Mouse (Mus musculus) MEL (cell line): ENCODE results near the gene Gm14124.

Source experiments
- CTCF ChIP-seq, 3 experiments: IDR thresholded peaks in 2 of 3; conservative IDR thresholded peaks in 1 of 3; 2 replicates each; pipeline ENCODE4 v1.5.1; 2011 to 2012; ENCODE audit warnings: low read length in 3 of 3, low read depth in 2 of 3, mild to moderate bottlenecking in 2 of 3, improper control_type of control experiment in 1 of 3, inconsistent platforms in 1 of 3, mixed read lengths in 1 of 3, moderate library complexity in 1 of 3; ENCODE audit not compliant: control insufficient read depth in 1 of 3, insufficient read depth in 1 of 3, poor library complexity in 1 of 3, severe bottlenecking in 1 of 3
- SMC3 ChIP-seq: IDR thresholded peaks from 2 replicates; pipeline ENCODE4 v1.6.1; 2011; ENCODE audit warnings: low read depth, low read length, improper control_type of control experiment
- TCF12 ChIP-seq: IDR thresholded peaks from 2 replicates; pipeline ENCODE4 v1.6.1; 2014; ENCODE audit warnings: low read depth, mild to moderate bottlenecking, inconsistent platforms, low read length, improper control_type of control experiment, moderate library complexity
- ZMIZ1 ChIP-seq: IDR thresholded peaks from 2 replicates; pipeline ENCODE4 v1.6.1; 2012; ENCODE audit warnings: low read depth, mild to moderate bottlenecking, inconsistent platforms, low read length, improper control_type of control experiment, moderate library complexity

DNA sequence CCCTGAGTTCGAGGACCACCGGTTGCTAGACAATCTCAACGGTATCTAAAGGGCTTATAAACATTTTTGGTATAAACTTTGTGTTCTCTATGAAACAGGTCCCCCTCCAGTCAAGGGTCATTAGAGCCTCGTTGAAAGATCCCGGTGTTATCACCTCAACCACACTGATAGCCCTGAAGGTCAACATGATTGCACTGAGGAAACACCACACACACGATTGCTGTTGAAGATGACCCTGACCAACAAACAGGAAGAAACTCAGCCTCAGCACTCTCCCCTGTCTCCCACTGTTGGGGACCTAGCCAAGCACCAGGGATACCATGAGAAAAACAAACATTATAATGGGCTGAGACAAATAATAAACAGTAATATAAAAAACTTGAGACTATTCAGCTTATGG lies 36.4 kb downstream of the Gm14124 start:
- TF ChIP-seq TCF12 = no peak
- no peak for TF ChIP-seq ZMIZ1
- TF ChIP-seq SMC3 = no peak
- TF ChIP-seq CTCF (IDR thresholded peaks at IDR 0.05 in 2 of 3, conservative IDR thresholded peaks at IDR 0.05 in 1 of 3; ENCODE audit: control insufficient read depth in 1 of 3, insufficient read depth in 1 of 3, low read depth in 2 of 3, low read length in 3 of 3, poor library complexity in 1 of 3, severe bottlenecking in 1 of 3) = no peak
